Mouse (Mus musculus) NIH3T3 (cell line): ENCODE measurements around the gene Gbp6.
"Not testable (repeated sequence)": the region's sequence is repeated elsewhere in the genome, so short reads cannot be mapped to it uniquely, and the experiment has no call there.

Source experiments
- DNase-seq: peaks from one replicate; pipeline ENCODE4 v3.0.0-alpha.2; 2012; ENCODE audit warnings: low read depth

The Gbp6 gene

DNA sequence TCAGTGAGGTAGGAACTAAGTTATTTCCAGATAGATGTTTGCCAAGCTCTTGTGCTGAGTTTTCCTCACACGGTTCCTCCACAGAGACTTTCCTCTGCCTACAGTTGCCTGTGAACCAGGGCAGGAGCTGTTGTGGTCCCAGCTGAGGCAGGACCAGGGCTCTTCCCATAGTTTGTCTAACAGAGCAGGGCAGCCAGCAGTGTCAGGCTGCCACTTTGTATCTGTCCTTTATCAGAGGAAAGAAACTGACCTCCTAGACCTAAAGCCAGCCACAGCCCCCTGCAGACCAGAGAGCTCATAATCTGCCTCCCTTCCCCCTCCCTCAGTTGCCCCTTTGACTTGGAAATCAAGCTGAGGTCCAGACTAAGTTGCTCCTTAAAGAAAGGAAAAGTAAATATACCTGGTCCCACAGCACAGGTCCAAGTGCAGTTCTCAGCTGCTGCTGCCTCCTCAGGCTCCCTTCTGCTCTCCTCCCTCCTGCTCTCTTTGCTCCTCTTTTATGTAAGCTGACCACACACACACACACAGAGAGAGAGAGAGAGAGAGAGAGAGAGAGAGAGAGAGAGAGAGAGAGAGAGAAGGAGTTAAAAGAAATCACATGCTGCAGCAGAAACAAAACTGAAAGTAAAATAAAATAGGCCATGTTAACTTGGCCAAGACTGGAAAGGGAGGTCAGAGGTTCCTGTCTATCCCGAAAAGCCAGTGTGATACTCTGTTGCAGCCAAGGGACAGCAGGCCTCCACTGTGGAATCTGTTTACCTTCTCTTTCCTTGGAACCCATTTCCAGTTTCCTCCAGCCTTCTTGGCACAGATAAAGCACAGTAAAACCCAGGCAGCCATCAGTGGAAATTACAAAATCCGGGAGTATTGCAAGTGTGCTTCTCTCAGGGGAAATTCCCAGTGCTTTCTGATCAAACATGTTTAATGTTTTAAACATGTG lies at the start of gene Gbp6, which contains the start of gene Gm43302:
Gbp6 (minus strand) TSS at position 473 of the 940 bp plus-strand sequence.
Gm43302 (minus strand) TSS at position 470 of the 940 bp plus-strand sequence.
- DNase-seq, result peak; percentile 61

- DNase-seq, result no peak
Measured at GRCm38 (mm10) chr5:105341281-105341680, 47.8 kb upstream of the Gbp6 start.

DNA sequence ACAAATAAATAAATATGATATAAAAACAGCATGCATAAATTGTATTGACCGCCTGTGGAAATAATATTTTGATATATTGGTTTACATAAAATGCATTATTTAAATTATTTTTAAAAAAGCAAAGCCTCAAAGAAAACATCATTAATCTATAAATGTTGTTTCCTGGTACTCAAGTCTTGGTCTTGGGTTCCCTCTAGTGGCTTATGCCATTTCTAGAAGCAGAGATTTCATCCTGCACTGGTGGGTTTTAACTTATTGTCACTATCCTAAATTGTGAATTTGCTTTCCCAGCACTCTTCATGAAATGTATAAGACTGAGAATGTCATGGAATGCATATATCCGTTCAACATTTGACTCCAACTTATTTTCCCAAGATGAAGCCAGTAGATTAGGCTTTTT lies 29.0 kb upstream of the Gbp6 start:
- peak; percentile 56 for DNase-seq

DNA sequence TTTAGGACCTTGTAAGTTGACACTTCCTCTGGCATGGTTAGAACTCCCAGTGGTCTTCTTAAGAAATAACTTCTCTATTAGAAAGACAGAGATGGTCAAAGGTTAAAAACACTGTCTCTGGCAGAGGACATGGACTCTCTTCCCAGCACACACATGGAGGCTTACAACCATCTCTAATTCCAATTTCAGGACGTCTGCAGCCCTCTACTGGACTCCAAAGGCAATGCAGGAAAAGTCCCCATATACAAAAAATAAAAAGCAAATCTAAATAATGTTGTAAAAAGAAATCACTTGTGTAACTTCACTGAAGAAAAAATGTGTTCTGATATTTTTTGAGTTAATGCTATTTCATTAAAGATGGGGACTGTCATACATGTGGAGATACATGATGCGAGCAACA lies 17.4 kb upstream of the Gbp6 start:
- no peak for DNase-seq

GRCm38 (mm10) chr5:105309148-105309547 lies 15.7 kb upstream of the Gbp6 start:
- not testable (repeated sequence) for DNase-seq

DNA sequence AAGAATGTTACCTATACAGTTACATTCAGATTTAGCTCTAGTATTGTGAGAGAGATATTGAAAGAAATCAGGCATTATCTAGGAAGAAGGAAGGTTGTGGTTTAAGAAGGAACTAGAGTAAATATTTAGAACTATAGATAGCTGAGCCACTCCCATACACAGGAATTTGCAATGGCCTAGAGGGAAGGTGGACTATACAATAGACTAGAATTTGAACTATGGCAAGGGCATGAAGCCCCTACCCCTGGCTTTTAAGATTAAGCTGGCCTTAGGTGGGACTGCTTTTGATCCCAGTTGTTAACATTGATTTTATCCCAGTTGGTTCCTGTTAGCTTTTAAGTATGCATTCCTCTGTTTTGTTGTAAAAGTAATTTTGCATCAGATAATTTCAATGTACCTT lies 13.4 kb upstream of the Gbp6 start:
- not testable (repeated sequence) for DNase-seq

GRCm38 (mm10) chr5:105306159-105306581 lies 12.7 kb upstream of the Gbp6 start:
- no peak for DNase-seq

DNA sequence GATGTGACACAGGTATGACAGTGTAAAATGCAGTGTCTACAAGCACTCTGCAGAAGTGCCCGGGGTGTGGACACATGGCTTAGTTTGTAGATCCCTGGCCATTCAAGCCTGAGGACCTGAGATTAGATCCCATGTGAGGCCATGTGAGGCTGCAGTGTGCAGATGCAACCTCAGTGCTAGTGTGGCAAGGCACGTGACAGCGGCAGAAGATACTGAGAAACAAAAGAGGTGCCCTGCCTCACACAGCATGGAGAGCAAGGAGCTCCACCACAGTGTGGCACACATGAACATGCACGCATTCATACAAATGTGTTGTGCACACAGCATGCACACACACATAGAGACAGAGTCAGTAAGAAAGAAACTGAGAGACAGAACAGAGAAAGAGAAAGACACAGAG lies 12.2 kb upstream of the Gbp6 start:
- not testable (repeated sequence) for DNase-seq

DNA sequence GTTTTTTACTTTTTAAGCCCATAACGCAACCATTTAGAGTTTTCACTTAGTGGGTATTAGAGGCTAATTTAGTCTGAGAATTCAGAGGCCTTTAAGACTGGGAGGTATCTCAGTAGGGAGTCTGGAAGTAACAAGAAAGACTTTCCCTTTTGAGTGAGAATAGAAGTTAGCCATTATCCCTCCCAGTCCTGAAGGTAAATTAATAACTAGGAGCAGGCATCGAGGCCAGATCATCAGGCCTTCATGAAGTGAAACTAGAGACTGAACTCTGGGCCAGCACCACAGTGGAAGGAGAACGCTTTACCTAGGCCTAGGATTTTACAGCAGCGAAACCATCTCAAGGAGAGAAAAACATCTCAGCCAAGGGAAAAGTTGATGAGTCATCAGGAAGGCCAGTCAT lies 8.5 kb upstream of the Gbp6 start:
- DNase-seq, result no peak

- DNase-seq, result no peak
Measured at GRCm38 (mm10) chr5:105301531-105301930, 8.0 kb upstream of the Gbp6 start.

DNA sequence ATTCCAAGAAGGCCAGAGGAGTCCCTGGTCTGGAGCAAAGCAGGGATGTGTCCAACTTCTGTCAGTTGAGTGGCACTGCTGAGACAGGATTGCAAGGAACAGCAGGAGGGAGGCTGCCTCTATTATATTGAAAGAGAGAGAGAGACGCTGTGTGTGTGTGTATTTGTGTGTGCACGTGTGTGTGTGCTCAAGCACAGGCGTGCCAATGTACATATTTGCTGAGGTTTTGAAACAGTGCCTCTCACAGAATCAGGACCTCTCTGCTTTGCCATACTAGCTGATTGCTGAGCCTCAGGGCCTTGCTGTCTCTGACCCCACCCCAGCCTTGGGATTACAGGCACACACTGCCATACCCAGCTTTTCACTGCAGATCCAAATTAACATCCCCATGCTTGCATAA lies 2.2 kb upstream of the Gbp6 start:
- DNase-seq, result no peak

- DNase-seq, result no peak
Measured at GRCm38 (mm10) chr5:105292492-105292891, 1.0 kb downstream of the Gbp6 start.

- not testable (repeated sequence) for DNase-seq
Measured at GRCm38 (mm10) chr5:105290921-105291320, 2.6 kb downstream of the Gbp6 start.

- DNase-seq, result not testable (repeated sequence)
Measured at GRCm38 (mm10) chr5:105260673-105261072, 32.8 kb downstream of the Gbp6 start.

GRCm38 (mm10) chr5:105252491-105252890 lies 41.0 kb downstream of the Gbp6 start:
- no peak for DNase-seq

GRCm38 (mm10) chr5:105244741-105245140 lies 48.8 kb downstream of the Gbp6 start:
- not testable (repeated sequence) for DNase-seq

GRCm38 (mm10) chr5:105240982-105241381 lies 52.5 kb downstream of the Gbp6 start:
- not testable (repeated sequence) for DNase-seq

- not testable (repeated sequence) for DNase-seq
Measured at GRCm38 (mm10) chr5:105239483-105240047, 53.9 kb downstream of the Gbp6 start, which contains the start of gene Gbp10. Gene Gbp10 (minus strand): TSS chr5:105239533.

GRCm38 (mm10) chr5:105238402-105238801 lies 55.1 kb downstream of the Gbp6 start:
- not testable (repeated sequence) for DNase-seq

DNA sequence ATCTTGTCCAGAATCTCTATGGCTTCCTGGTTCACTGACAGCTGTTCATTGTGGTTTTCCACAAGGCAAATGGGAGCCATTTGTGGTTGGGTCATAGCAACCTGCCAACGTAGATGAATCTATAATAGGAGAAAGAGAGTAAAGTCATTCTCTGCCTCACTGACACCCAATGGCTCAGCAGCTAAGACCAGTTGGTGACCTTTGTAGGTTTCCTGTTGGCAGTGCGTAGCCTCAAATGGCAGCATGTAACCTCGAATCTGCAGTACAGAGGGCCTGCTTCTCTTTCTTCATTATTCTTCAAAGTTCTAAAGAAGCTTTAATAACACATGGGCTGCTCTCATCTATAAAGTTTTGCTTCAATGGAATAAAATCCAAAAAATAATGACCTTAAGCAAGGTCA lies 57.5 kb downstream of the Gbp6 start:
- DNase-seq, result not testable (repeated sequence)
